Mouse (Mus musculus): ENCODE measurements at regions not wholly inside any gene's neighbourhood (a gene's known extent, or its start where the extent isn't known, plus 50 kb on each side); places are given as distances from the start of the nearest gene placed in this dataset.

GRCm38 (mm10) chr3:143646836-143647235 lies 558.2 kb downstream of the Lmo4 start:
- Histone ChIP-seq H3K9ac (replicated peaks; ENCODE audit: low read depth, low read length) (no peak overlapping the region), H3K36me3 (replicated peaks; ENCODE audit: control insufficient read depth, insufficient read depth, low read length) (no peaks in the 10 kb centered on the region), H3K9me3 (replicated peaks; ENCODE audit: control insufficient read depth, low read length) (no peaks in the 10 kb centered on the region), H3K27me3 (ENCODE audit: control insufficient read depth, insufficient read depth, low read length) (no peaks in the 10 kb centered on the region), H3K4me1 (ENCODE audit: control insufficient read depth, insufficient read depth) (no peaks in the 10 kb centered on the region), H3K4me3 (ENCODE audit: low read depth, low read length) (no peak overlapping the region), H3K27ac (ENCODE audit: low read depth) (no peak overlapping the region), H3K4me2 (ENCODE audit: low read depth, low read length) (no peak overlapping the region)
- DNase-seq (ENCODE audit: low spot score) (no peak), ATAC-seq (ENCODE audit: insufficient read depth, low read depth) (no peak)
- TF ChIP-seq CTCF (IDR thresholded peaks at IDR 0.05; ENCODE audit: low read depth) (no peak), EP300 (IDR thresholded peaks at IDR 0.05; ENCODE audit: low read depth) (no peak)
- WGBS: 69% methylated on average over 7 of the region's 7 CpGs

GRCm38 (mm10) chr3:143633036-143633435 lies 572.0 kb downstream of the Lmo4 start:
- no peaks in the 10 kb centered on the region for H3K4me1 ChIP-seq (ENCODE audit: control insufficient read depth, insufficient read depth)
- DNase-seq (ENCODE audit: low spot score) (no peak), ATAC-seq (ENCODE audit: insufficient read depth, low read depth) (no peak)
- no peaks in the 10 kb centered on the region for H3K27me3 ChIP-seq (ENCODE audit: control insufficient read depth, insufficient read depth, low read length)
- H3K4me2 ChIP-seq (ENCODE audit: low read depth, low read length): no peak overlapping the region
- no peaks in the 10 kb centered on the region for H3K9me3 ChIP-seq (replicated peaks; ENCODE audit: control insufficient read depth, low read length)
- no peak overlapping the region for H3K27ac ChIP-seq (ENCODE audit: low read depth)
- H3K9ac ChIP-seq (replicated peaks; ENCODE audit: low read depth, low read length): no peak overlapping the region
- TF ChIP-seq CTCF (IDR thresholded peaks at IDR 0.05; ENCODE audit: low read depth): no peak
- no peak for TF ChIP-seq EP300 (IDR thresholded peaks at IDR 0.05; ENCODE audit: low read depth)
- WGBS: 64% methylated on average over 2 of the region's 2 CpGs
- H3K36me3 ChIP-seq (replicated peaks; ENCODE audit: control insufficient read depth, insufficient read depth, low read length): no peaks in the 10 kb centered on the region
- H3K4me3 ChIP-seq (ENCODE audit: low read depth, low read length): no peak overlapping the region

- Histone ChIP-seq H3K4me1 (ENCODE audit: control insufficient read depth, insufficient read depth) (no peaks in the 10 kb centered on the region), H3K4me2 (ENCODE audit: low read depth, low read length) (no peak overlapping the region), H3K9ac (replicated peaks; ENCODE audit: low read depth, low read length) (no peak overlapping the region), H3K4me3 (ENCODE audit: low read depth, low read length) (no peak overlapping the region), H3K27ac (ENCODE audit: low read depth) (no peak overlapping the region), H3K36me3 (replicated peaks; ENCODE audit: control insufficient read depth, insufficient read depth, low read length) (no peaks in the 10 kb centered on the region), H3K27me3 (ENCODE audit: control insufficient read depth, insufficient read depth, low read length) (no peaks in the 10 kb centered on the region), H3K9me3 (replicated peaks; ENCODE audit: control insufficient read depth, low read length) (no peaks in the 10 kb centered on the region)
- 35% methylated on average over 10 of the region's 10 CpGs for WGBS
- TF ChIP-seq CTCF (IDR thresholded peaks at IDR 0.05; ENCODE audit: low read depth) (no peak), EP300 (IDR thresholded peaks at IDR 0.05; ENCODE audit: low read depth) (no peak)
- no peak for ATAC-seq (ENCODE audit: insufficient read depth, low read depth)
- DNase-seq (ENCODE audit: low spot score): no peak
Observed at GRCm38 (mm10) chr3:143631183-143631582, 573.8 kb downstream of the Lmo4 start.

GRCm38 (mm10) chr3:143624906-143625305 lies 580.1 kb downstream of the Lmo4 start:
- no peak overlapping the region for H3K27ac ChIP-seq (ENCODE audit: low read depth)
- WGBS: 75% methylated on average over 3 of the region's 3 CpGs
- no peak overlapping the region for H3K4me2 ChIP-seq (ENCODE audit: low read depth, low read length)
- ATAC-seq (ENCODE audit: insufficient read depth, low read depth) (no peak), DNase-seq (ENCODE audit: low spot score) (no peak)
- no peak overlapping the region for H3K9ac ChIP-seq (replicated peaks; ENCODE audit: low read depth, low read length)
- H3K4me1 ChIP-seq (ENCODE audit: control insufficient read depth, insufficient read depth): no peaks in the 10 kb centered on the region
- no peaks in the 10 kb centered on the region for H3K9me3 ChIP-seq (replicated peaks; ENCODE audit: control insufficient read depth, low read length)
- TF ChIP-seq CTCF (IDR thresholded peaks at IDR 0.05; ENCODE audit: low read depth) (no peak), EP300 (IDR thresholded peaks at IDR 0.05; ENCODE audit: low read depth) (no peak)
- H3K27me3 ChIP-seq (ENCODE audit: control insufficient read depth, insufficient read depth, low read length): no peaks in the 10 kb centered on the region
- no peaks in the 10 kb centered on the region for H3K36me3 ChIP-seq (replicated peaks; ENCODE audit: control insufficient read depth, insufficient read depth, low read length)
- no peak overlapping the region for H3K4me3 ChIP-seq (ENCODE audit: low read depth, low read length)

GRCm38 (mm10) chr3:143622275-143622674 lies 582.7 kb downstream of the Lmo4 start:
- no peaks in the 10 kb centered on the region for H3K27me3 ChIP-seq (ENCODE audit: control insufficient read depth, insufficient read depth, low read length)
- H3K4me3 ChIP-seq (ENCODE audit: low read depth, low read length): no peak overlapping the region
- H3K27ac ChIP-seq (ENCODE audit: low read depth): no peak overlapping the region
- DNase-seq (ENCODE audit: low spot score) (no peak), ATAC-seq (ENCODE audit: insufficient read depth, low read depth) (no peak)
- no peaks in the 10 kb centered on the region for H3K9me3 ChIP-seq (replicated peaks; ENCODE audit: control insufficient read depth, low read length)
- H3K36me3 ChIP-seq (replicated peaks; ENCODE audit: control insufficient read depth, insufficient read depth, low read length): no peaks in the 10 kb centered on the region
- WGBS: 74% methylated on average over 3 of the region's 3 CpGs
- H3K4me1 ChIP-seq (ENCODE audit: control insufficient read depth, insufficient read depth): no peaks in the 10 kb centered on the region
- H3K4me2 ChIP-seq (ENCODE audit: low read depth, low read length): no peak overlapping the region
- H3K9ac ChIP-seq (replicated peaks; ENCODE audit: low read depth, low read length): no peak overlapping the region
- TF ChIP-seq EP300 (IDR thresholded peaks at IDR 0.05; ENCODE audit: low read depth) (no peak), CTCF (IDR thresholded peaks at IDR 0.05; ENCODE audit: low read depth) (no peak)

- Histone ChIP-seq H3K9me3 (replicated peaks; ENCODE audit: control insufficient read depth, low read length) (no peaks in the 10 kb centered on the region), H3K27me3 (ENCODE audit: control insufficient read depth, insufficient read depth, low read length) (no peaks in the 10 kb centered on the region), H3K9ac (replicated peaks; ENCODE audit: low read depth, low read length) (no peak overlapping the region), H3K4me2 (ENCODE audit: low read depth, low read length) (no peak overlapping the region), H3K4me3 (ENCODE audit: low read depth, low read length) (no peak overlapping the region), H3K4me1 (ENCODE audit: control insufficient read depth, insufficient read depth) (no peaks in the 10 kb centered on the region), H3K27ac (ENCODE audit: low read depth) (no peak overlapping the region), H3K36me3 (replicated peaks; ENCODE audit: control insufficient read depth, insufficient read depth, low read length) (no peaks in the 10 kb centered on the region)
- no peak for ATAC-seq (ENCODE audit: insufficient read depth, low read depth)
- TF ChIP-seq CTCF (IDR thresholded peaks at IDR 0.05; ENCODE audit: low read depth) (no peak), EP300 (IDR thresholded peaks at IDR 0.05; ENCODE audit: low read depth) (no peak)
- WGBS: 84% methylated on average over 1 of the region's 1 CpGs
- DNase-seq (ENCODE audit: low spot score): no peak
Observed at GRCm38 (mm10) chr3:143619125-143619524, 585.9 kb downstream of the Lmo4 start.

Measured in heart, postnatal 0 days (tissue).